Mouse (Mus musculus) neural tube, embryonic 15.5 days (tissue): ENCODE results near the gene Gcnt4. TPM values are rescaled to one million over a fixed set of nuclear protein-coding genes. Genes with fewer than 3 reads are reported as not detected.
A peak's percentile ranks its signal among the peaks of the same experiment; 100 is the strongest.

Experiments used
- ATAC-seq: fragments of 200-750 bp; cut with Nextera tagmentation; 2 replicates; pipeline ENCODE4 v1.8.0; 2017; ENCODE audit warnings: mild to moderate bottlenecking, moderate TSS enrichment, moderate library complexity; ENCODE audit not compliant: low FRiP score
- H3K27ac ChIP-seq: fragments of 300-500 bp; sonication (generic); replicated peaks from 2 replicates; pipeline ENCODE4 v1.5.1; 2015; ENCODE audit warnings: mild to moderate bottlenecking, inconsistent platforms
- H3K27me3 ChIP-seq: fragments of 300-500 bp; sonication (generic); replicated peaks from 2 replicates; pipeline ENCODE4 v1.6.1; 2015; ENCODE audit warnings: inconsistent platforms
- H3K36me3 ChIP-seq: fragments of 300-500 bp; sonication (generic); 2 replicates; pipeline ENCODE4 v1.6.1; 2015; ENCODE audit warnings: inconsistent platforms
- H3K4me1 ChIP-seq: fragments of 300-500 bp; sonication (generic); 2 replicates; pipeline ENCODE4 v1.6.1; 2015; ENCODE audit warnings: inconsistent platforms
- H3K4me2 ChIP-seq: fragments of 300-500 bp; sonication (generic); 2 replicates; pipeline ENCODE4 v1.6.1; 2015; ENCODE audit warnings: inconsistent platforms, mild to moderate bottlenecking, moderate library complexity
- H3K4me3 ChIP-seq: fragments of 300-500 bp; sonication (generic); replicated peaks from 2 replicates; pipeline ENCODE4 v1.5.1; 2015; ENCODE audit warnings: mild to moderate bottlenecking, inconsistent platforms
- H3K9ac ChIP-seq: fragments of 300-500 bp; sonication (generic); replicated peaks from 2 replicates; pipeline ENCODE4 v1.6.1; 2015; ENCODE audit warnings: mild to moderate bottlenecking, inconsistent platforms
- H3K9me3 ChIP-seq: fragments of 300-500 bp; sonication (generic); replicated peaks from 2 replicates; pipeline ENCODE4 v1.6.1; 2016; ENCODE audit warnings: inconsistent platforms
- WGBS: fragments of 180-500 bp; shearing (Covaris S2); methylation state at CpG from one replicate; pipeline ENCODE4 v1.1.7; 2015; ENCODE audit warnings: mixed read lengths; 5-methylcytosine and 5-hydroxymethylcytosine counted together
- polyA plus RNA-seq: library from polyadenylated mRNA; unstranded; fragments of >200 nt; fragmentation: Nextera tagmentation; extraction: Ambion mirVana; gene quantifications from 2 replicates; pipeline ENCODE4 v1.2.1, GENCODE M21; 2015

Gcnt4 gene
- polyA plus RNA-seq, 1 experiment from 2014 or later = 0.08 TPM

GRCm38 (mm10) chr13:96960019-96960418, 35.5 kb downstream of the Gcnt4 start:
- Histone ChIP-seq H3K27ac (no peak overlapping the region), H3K4me1 (no peaks in the 10 kb centered on the region), H3K36me3 (no peaks in the 10 kb centered on the region), H3K4me2 (no peak overlapping the region), H3K27me3 (no peaks in the 10 kb centered on the region), H3K4me3 (no peak overlapping the region), H3K9me3 (no peaks in the 10 kb centered on the region), H3K9ac (no peak overlapping the region)
- 100% methylated on average over 1 of the region's 1 CpGs for WGBS
- ATAC-seq = no peak

GRCm38 (mm10) chr13:96961366-96962157, 37.1 kb downstream of the Gcnt4 start:
- H3K27ac ChIP-seq = no peak overlapping the region
- 87% methylated on average over 9 of the region's 9 CpGs for WGBS
- no peak for ATAC-seq
- no peaks in the 10 kb centered on the region for H3K27me3 ChIP-seq
- H3K36me3 ChIP-seq = no peaks in the 10 kb centered on the region
- no peak overlapping the region for H3K4me2 ChIP-seq
- H3K4me3 ChIP-seq = no peak overlapping the region
- H3K9me3 ChIP-seq = no peaks in the 10 kb centered on the region
- H3K4me1 ChIP-seq = no peaks in the 10 kb centered on the region
- H3K9ac ChIP-seq = no peak overlapping the region

- no peak overlapping the region for H3K4me2 ChIP-seq
- H3K9ac ChIP-seq = no peak overlapping the region
- 93% methylated on average over 5 of the region's 5 CpGs for WGBS
- H3K4me3 ChIP-seq = no peak overlapping the region
- no peaks in the 10 kb centered on the region for H3K27me3 ChIP-seq
- no peak for ATAC-seq
- no peaks in the 10 kb centered on the region for H3K36me3 ChIP-seq
- no peaks in the 10 kb centered on the region for H3K9me3 ChIP-seq
- H3K4me1 ChIP-seq = no peaks in the 10 kb centered on the region
- H3K27ac ChIP-seq = no peak overlapping the region
These were observed 38.3 kb downstream of the Gcnt4 start for GRCm38 (mm10) chr13:96962801-96963200.

- Histone ChIP-seq H3K27me3 (no peaks in the 10 kb centered on the region), H3K9me3 (no peaks in the 10 kb centered on the region), H3K4me1 (no peaks in the 10 kb centered on the region), H3K9ac (no peak overlapping the region), H3K4me2 (no peak overlapping the region), H3K4me3 (no peak overlapping the region), H3K36me3 (no peaks in the 10 kb centered on the region), H3K27ac (no peak overlapping the region)
- 94% methylated on average over 7 of the region's 7 CpGs for WGBS
- ATAC-seq = no peak
These were observed 40.5 kb downstream of the Gcnt4 start for GRCm38 (mm10) chr13:96964981-96965380.

- Histone ChIP-seq H3K4me3 (no peak overlapping the region), H3K9ac (no peak overlapping the region), H3K27ac (no peak overlapping the region), H3K9me3 (no peaks in the 10 kb centered on the region), H3K36me3 (no peaks in the 10 kb centered on the region), H3K4me1 (no peaks in the 10 kb centered on the region; the same call in 1 of the 2 replicates), H3K27me3 (no peaks in the 10 kb centered on the region), H3K4me2 (no peak overlapping the region)
- WGBS = 77% methylated on average over 15 of the region's 15 CpGs
- ATAC-seq = no peak
These were observed 42.0 kb downstream of the Gcnt4 start for GRCm38 (mm10) chr13:96966210-96967089.

- 88% methylated on average over 5 of the region's 5 CpGs for WGBS
- Histone ChIP-seq H3K4me3 (no peak overlapping the region), H3K9ac (no peak overlapping the region), H3K27ac (no peak overlapping the region), H3K9me3 (no peaks in the 10 kb centered on the region), H3K4me2 (no peak overlapping the region), H3K36me3 (no peaks in the 10 kb centered on the region), H3K27me3 (no peaks in the 10 kb centered on the region), H3K4me1 (no peaks in the 10 kb centered on the region; the same call in 1 of the 2 replicates)
- ATAC-seq = no peak
These were observed 42.6 kb downstream of the Gcnt4 start for GRCm38 (mm10) chr13:96967091-96967490.

GRCm38 (mm10) chr13:96967822-96968221, 43.3 kb downstream of the Gcnt4 start:
- Histone ChIP-seq H3K4me1 (no peaks in the 10 kb centered on the region; the same call in 1 of the 2 replicates), H3K4me3 (no peak overlapping the region), H3K36me3 (no peaks in the 10 kb centered on the region), H3K27ac (no peak overlapping the region), H3K4me2 (no peak overlapping the region), H3K9ac (no peak overlapping the region), H3K9me3 (no peaks in the 10 kb centered on the region), H3K27me3 (no peaks in the 10 kb centered on the region)
- WGBS = 78% methylated on average over 2 of the region's 2 CpGs
- no peak for ATAC-seq

GRCm38 (mm10) chr13:96971076-96971475, 46.6 kb downstream of the Gcnt4 start:
- Histone ChIP-seq H3K27me3 (no peaks in the 10 kb centered on the region), H3K9ac (no peak overlapping the region), H3K4me2 (no peak overlapping the region), H3K9me3 (no peaks in the 10 kb centered on the region), H3K36me3 (no peaks in the 10 kb centered on the region), H3K4me1 (no peaks in the 10 kb centered on the region; the same call in 1 of the 2 replicates), H3K4me3 (no peak overlapping the region), H3K27ac (no peak overlapping the region)
- 86% methylated on average over 4 of the region's 4 CpGs for WGBS
- no peak for ATAC-seq

GRCm38 (mm10) chr13:96971861-96972282, 47.4 kb downstream of the Gcnt4 start:
- Histone ChIP-seq H3K27ac (no peak overlapping the region), H3K27me3 (no peaks in the 10 kb centered on the region), H3K4me1 (no peaks in the 10 kb centered on the region; the same call in 1 of the 2 replicates), H3K4me3 (no peak overlapping the region), H3K36me3 (no peaks in the 10 kb centered on the region), H3K9me3 (no peaks in the 10 kb centered on the region), H3K9ac (no peak overlapping the region), H3K4me2 (no peak overlapping the region)
- 65% methylated on average over 9 of the region's 9 CpGs for WGBS
- peak; percentile 45; the same call in 1 of the 2 replicates for ATAC-seq

GRCm38 (mm10) chr13:96973318-96973717, 48.8 kb downstream of the Gcnt4 start:
- Histone ChIP-seq H3K4me3 (no peak overlapping the region), H3K9me3 (no peaks in the 10 kb centered on the region), H3K9ac (no peak overlapping the region), H3K4me2 (no peak overlapping the region), H3K36me3 (no peaks in the 10 kb centered on the region), H3K27me3 (no peaks in the 10 kb centered on the region), H3K4me1 (no peaks in the 10 kb centered on the region; the same call in 1 of the 2 replicates), H3K27ac (no peak overlapping the region)
- no peak for ATAC-seq
- 98% methylated on average over 4 of the region's 4 CpGs for WGBS

- H3K9me3 ChIP-seq = no peaks in the 10 kb centered on the region
- 92% methylated on average over 6 of the region's 6 CpGs for WGBS
These were observed 52.6 kb downstream of the Gcnt4 start for GRCm38 (mm10) chr13:96976986-96977595.

More at GRCm38 (mm10) chr13:96976986-96977595, 52.6 kb downstream of the Gcnt4 start:
- no peak overlapping the region for H3K4me2 ChIP-seq
- H3K27me3 ChIP-seq = 0 out of 2 replicates have a peak, but pooled peaks cover 2% of the 10 kb centered on the region
- no peak for ATAC-seq
- H3K9ac ChIP-seq = no peak overlapping the region
- no peaks in the 10 kb centered on the region for H3K36me3 ChIP-seq
- no peak overlapping the region for H3K4me3 ChIP-seq
- no peak overlapping the region for H3K27ac ChIP-seq
- no peaks in the 10 kb centered on the region for H3K4me1 ChIP-seq
